Mouse (Mus musculus) lung, adult 18-20 months (tissue): ENCODE data around the gene Aggf1.
A peak's percentile ranks its signal among the peaks of the same experiment; 100 is the strongest.
"Not testable (repeated sequence)": the region's sequence is repeated elsewhere in the genome, so short reads cannot be mapped to it uniquely, and the experiment has no call there.

Experiments
- DNase-seq, 2 experiments: peaks; one replicate each; pipeline ENCODE4 v3.0.0; 2022; ENCODE audit warnings: mixed read lengths in 2 of 2

Gene Aggf1

DNA sequence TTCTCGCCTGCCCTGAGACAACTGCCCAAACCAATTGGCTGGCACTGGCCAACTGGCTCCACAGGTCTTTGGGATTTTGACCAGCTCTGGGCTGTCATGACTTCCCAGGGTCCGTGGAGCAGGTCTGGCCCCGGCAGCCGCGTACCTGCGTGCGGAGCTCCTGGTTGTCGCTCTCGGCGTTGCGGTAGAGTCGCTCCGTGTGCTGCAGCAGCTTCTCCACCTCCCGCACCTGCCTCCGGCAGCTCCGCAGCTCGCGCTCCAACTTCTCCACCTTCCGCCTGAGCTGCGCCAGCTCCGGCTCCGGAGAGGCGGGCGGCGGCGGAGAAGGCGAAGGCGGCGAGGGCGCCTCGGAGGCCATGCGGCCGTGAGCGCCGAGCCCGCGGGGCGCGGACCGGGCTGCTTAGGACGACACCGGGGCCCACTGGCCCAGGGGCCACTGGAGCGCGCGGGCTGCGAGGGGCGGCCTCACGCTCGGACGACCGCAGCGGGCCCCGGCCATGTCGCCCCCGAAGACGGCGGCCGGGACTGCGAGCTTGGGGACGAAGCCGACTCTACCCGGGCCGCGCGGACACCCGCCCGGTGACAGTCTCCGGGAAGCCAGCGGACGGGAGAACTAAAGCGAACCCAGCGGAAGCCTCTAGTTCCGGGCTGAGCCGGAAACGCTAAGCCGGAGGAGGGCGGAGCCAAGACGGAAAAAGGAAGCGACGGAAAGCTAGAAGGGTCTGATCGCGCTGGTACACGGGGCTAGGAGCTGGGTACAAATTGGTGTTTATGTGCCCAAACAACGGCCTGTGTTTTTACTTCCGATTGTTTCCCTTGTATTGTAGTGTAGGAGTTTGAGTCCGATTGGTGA is at the start of gene Aggf1:
TSS of gene Aggf1 (minus strand) at position 652 of the 853 bp plus-strand sequence.
- peak; percentile 92 to 93 for DNase-seq

DNA sequence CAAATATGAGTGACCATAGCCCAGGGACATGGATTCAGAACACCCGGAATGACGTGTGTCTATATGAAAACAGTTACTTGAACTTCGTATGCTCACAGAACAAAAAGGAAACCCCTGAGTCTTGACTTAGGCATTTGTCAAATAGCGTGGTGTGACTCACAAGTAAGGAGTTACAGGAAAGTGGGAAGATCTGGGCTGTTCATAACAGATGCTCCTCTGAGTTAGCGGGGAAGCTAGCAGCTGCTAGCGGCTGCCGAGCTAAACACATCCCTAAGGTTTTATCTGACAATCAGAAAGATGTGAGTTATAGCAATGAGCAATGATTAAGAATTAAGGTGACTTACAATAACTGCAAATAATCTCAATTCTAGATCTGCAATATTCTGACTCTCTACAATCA is 49.8 kb upstream of the Aggf1 start:
- DNase-seq, result no peak

DNA sequence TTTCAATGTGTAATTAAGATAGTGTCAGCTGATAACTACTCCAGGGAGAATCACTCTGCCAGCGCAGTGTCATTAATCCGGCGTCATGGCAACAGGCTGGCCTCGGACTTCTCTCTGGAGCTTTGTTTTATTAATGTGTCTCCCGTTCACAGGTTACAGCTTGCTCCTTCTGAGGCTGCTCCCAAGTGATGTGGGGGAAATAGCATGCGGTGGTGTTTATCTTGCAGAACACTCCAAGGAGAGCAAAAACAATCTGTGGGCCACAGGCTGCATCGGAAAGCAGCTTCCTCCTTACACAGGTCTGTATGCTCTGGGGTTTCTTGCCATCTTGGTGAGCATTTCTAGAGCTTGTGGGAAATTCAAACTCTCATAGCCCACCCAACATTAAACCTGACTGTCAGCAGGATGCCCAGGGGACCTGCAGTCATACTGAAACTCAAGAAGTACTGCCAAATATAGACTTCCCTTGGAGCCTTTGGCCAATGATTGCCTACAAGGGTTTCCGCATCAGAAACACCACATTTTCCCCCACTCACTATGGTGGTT is 44.1 kb upstream of the Aggf1 start:
- DNase-seq, result no peak

DNA sequence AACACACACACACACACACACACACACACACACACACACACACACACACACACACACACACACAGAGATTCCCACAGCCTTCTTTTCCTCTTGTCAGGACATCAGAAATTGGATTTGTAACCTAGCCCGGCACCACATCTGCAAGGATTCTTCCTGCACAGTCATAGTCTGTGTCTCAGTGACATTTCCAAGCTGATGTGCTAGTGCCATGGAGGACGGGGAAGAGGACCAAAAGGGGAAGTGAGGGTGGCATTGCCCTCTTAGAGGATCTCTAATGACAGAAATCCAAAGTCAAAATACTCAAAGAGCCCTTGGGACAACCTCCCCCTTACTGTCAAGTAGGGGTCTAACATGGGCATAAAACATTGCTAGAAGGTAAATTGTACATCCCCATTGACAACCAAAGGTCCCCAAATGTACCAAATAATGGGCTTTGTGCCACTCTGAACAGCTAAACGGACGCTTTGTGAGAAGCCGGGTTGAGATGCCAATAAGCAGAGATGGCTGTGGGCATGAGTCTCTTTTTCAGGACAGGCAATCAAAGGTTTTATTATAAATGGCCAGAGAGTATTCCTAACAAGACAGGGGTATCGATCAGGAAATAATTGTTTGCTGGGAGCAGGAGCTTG is 43.5 kb upstream of the Aggf1 start:
- DNase-seq, result no peak

DNA sequence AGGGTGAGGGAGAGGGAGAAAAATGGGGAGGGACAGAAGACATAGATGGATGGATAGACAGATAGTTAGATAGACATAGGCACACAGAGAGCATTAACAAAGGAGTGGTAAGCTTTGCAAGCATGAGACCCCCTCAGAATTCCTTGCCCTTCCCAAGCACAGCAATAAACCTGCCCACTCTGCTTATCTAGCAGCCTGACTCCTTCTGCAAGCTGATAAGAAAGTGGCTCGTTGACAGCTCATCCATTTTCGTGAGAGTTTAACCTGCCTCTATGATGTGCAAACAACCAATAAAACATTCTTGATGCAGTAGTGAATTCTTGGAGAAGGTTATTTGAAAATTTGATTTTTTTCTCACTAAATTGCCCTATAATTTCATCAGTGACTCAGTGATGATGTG is 37.1 kb upstream of the Aggf1 start:
- DNase-seq, result no peak

DNA sequence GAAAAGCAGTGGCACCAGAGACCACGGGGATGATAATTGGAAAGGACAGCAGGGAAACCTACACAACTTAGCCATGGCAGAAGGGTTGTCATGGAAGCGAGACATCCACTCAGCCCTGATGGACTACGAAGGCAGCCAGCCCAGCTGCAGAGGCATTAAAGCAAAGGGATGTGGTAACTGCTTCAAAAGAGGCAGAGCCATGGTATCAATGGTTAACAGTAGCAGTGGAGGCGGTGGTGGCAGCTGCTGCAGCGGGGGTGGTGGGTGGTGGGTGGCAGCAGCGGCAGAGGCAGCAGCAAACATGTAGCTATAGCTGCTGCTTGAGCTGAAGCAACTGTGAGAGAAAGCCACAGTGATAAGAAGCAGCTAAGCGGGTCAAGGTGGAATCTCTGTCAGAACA is 18.1 kb upstream of the Aggf1 start:
- DNase-seq, result no peak

DNA sequence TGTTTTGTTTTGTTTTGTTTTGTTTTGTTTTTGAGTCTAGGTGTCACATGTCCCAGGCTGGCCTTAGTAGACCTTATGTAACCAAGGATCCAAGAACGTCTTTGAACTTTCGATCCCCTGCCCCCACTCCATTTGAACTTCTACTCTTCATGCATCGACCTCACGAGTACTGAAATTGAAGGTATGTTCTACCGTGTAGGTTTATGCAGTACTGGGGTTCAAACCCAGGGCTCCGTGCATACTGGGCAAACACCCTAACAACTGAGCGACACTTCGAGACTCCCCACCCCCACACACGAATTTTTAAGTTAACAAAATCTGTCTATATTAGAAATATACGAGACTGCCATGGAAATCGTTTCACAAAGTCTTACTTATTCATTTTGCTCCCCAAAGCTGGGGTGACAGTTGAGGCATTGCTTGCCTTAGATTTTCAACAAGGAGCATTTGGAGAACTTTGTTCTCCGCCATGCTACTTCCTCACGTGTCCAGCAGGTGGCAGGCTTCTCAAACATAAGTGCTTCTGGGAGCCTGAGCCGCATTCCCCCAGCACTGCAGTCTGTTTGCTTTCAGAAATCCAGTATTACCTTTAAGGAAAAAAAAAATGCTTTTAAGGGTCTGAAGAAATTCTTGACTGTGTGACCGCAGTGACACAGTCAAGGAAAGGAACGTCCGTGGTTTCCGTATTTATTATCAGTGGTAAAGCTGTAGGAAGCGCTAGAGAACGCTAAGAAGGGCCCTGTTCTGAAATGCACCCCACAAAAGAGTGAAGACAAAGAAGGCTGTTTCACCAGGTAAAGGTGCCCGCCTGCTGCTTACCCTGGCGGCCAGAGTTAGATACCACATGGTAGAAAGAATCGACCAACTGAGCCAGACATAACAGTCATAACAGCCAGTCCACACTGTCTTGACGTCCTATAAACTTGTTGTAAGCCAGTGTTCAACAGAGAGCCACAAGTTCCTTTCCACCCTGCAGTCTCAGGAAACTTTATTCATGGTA is 15.0 kb upstream of the Aggf1 start:
- peak; percentile 67 to 69 for DNase-seq

DNA sequence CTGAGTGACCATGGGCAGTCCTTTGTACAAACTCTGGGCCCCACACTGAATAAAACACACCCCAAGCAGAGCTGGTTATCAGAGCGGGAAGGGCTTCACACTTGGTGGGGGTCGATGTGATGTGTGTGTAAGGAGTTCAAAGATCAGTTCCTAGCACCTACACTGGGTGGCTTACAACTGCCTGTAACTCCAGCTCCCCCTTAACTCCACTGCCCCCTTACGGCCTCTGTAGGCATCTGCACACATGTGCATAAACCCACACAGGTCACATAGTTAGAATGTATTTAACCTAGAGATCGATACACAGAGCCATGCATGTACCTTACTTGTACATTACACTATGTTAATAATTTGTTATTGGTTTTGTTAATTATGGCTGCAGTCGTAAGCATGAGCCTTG is 13.1 kb upstream of the Aggf1 start:
- no peak for DNase-seq

DNA sequence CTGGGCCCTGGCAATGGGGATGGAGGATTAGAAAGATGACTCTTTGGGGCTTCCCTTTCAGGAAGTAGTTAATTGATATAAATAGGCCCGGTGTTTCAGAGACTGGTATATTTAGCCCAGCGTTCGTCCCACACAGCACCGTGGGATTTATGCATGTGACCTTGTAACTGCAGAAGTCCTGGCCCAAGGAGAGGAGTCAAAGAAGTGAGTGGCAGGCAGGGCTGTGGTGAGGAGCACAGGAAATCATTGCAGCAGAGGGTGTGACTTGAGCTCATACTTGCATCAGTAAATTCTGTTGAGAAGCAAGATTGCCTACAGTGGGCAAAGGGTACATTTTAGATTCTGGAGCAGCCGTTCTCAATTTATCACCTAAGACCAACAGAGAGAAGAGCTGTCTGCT is 7.3 kb upstream of the Aggf1 start:
- DNase-seq, result no peak

DNA sequence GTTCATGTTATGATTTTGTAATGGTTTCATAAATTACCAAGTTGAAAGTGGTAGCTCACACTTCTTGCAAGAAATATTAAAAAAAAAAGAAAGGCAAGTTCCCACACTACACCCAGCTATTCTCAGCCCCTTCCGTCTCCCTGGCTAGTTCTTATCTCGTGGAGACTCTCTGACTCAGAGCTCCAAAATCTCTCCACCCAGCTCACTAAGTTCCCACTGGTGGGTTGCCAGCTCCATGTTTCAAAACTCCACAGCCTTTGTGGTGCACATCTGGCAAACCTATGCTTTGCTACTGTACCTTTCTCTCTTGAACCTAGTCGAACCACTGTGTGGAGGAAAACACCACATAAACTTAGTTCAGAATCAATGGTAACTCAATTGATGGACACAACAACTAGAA is 3.5 kb upstream of the Aggf1 start:
- DNase-seq, result peak; percentile 21 to 30

DNA sequence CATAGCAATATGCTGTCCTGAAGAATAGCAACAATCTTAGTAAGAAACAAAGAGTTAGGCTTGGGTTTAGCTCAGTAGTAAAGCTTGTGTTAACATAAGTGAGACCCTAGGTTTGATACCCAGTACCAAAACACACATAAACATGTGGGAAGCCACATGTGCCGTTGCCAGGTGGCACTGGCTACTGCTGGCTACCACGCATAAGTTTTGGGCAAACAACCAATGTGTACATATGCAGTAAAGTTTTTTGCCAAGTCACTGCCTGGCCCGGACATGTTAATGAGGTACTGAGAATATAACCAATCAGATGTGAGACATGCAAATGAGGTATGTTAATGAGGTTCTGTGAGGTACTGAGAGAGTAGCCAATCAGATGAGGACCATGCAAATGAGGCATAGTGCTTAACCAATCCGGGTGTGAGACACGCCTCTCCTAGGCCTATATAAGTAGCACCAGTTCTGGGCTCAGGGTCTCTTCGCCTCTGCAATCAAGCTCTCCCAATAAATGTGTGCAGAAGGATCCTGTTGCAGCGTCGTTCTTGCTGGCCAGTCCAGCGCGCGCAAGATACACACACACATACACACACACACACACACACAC is 1.6 kb upstream of the Aggf1 start:
- not testable (repeated sequence) for DNase-seq

DNA sequence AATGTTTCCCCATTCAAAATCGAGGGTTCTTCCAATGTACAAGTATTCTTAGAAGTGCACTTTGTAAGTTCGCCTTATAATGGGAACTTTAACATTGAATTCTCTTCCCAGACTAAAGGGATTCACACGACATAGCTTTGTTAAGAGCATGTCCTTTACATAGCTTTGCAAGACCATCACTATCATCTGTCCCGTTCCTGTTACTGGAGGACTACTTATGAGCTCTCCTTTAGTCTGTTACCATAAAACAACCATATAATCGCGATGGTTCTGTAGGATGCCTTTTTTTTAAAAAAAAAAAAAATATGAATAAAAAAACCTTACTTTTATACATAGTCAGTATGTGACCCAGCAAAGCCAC is 382 bp upstream of the Aggf1 start:
- no peak for DNase-seq

DNA sequence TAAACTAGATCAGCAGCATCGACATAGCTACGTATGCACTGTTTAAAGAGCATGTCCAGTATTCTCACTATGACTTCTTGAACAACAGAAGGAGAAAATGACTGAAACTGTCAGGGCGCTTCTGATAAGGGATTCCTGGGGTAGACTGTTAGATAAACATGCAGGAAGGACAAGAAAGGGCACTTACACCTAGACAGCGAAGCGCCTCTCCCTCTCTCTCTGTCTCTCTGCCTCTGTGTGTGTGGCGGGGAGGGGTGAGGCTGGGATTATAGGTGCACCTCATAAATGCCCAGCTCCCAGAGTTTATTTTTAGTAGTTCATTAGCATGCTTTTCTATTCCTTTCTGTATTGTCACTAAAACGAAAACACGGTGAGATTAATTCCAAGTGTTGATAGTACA is 8.8 kb downstream of the Aggf1 start:
- DNase-seq, result no peak

DNA sequence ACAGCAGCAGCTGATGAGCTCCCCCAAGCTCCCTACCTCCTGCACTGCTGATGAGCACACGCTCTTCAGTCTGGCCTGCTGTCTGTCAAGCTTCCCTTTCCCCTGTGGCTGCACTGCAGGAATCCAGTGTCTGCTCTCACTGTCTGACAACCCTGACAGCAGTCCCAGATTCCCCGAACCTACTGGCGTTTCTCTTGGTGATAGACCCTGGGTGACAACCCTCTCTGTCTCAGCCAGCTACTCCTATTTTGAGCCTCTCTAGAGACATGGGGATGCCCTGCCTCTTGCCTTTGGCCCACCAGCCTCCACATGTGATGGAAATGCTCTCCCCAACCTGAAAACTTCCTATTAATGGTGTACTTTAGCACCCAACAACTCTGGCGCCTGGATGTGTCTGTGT is 11.7 kb downstream of the Aggf1 start:
- DNase-seq, result no peak

DNA sequence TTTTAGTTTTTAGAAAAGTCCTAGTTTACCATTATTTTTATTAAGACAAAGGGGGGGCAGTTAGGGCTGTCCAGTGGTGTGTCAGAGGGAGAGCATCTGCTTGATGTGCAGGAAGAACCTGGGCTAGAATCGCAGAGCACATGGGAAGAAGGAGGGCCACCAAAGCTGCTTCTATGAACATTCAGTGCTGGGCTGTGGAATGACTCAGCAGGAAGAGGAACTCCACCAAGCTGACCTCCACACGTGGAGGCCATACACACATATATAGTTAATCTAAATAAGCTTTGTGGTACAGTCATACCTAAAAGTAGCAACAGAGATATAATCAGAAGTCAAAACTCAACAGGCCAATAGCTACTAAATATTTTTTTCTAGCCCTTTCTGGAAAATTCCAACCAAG is 16.9 kb downstream of the Aggf1 start:
- no peak for DNase-seq

DNA sequence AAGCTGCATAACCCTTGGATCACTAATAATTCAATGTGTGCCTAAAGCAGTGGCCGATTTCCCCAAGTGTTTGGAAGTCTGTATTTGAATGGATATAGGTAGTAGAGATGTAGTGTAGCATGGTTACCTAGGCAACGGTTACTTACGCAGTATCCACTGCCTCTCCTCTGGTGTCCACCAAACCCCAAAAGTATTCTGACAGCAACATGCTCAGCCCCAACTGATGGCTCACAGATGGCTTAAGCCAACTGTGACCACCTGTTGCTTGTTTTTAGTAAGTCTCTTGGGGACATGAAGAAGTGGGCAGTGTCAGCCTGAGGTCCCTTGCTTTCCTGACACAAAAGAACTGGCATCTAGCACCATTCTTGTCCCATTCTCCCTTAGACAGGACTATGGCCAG is 26.7 kb downstream of the Aggf1 start:
- no peak for DNase-seq

DNA sequence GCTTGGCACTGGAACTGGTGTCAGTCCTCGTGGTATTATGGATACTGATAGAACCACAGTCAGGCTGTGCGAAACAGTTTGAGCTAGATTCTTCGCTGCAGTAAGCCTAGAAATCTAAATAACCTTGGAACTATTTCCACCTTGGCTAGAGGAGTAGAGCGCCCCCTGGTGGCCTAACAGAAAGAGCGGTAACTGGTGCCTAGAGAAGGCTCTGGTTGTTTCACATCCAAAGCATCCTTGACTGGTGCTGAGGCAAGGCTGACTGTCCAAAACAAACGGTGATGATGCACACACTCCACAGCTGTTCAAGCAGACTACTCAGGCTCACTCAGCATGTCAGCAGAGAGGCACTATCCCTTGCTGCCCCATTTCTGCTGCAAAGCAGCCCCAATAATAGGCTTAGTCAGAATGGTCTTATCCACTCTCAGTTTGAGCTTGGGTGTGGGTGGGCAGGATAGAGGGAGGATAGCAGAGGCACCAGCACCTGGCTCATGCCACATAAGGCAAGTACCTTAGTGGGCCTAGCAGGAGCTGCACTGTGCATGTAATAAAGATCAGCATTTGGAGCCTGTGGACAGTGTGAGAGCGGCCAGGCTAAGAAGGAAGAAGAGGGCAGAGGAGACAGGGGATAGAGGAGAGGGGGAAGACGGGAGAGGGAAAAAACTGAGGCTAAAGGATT is 28.0 kb downstream of the Aggf1 start:
- peak; percentile 33 to 52 for DNase-seq

DNA sequence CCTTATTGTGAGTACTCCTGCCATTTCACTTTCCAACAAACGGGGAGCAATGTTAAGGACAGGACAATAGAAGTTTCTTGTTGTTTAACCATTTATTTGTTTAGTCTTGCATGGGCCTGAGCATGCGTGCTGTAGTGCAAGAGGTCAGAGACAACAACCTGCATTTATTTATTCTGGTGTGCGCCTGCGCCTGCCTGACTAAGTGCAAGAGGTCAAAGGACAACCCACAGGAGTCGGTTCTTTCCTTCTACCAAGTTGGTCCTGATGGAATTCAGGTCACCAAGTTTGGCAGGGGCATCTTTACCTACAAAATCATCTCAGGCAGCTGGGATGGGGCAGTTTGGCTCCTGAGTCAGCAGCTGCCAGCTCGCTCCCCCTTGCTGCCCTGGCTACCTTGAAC is 29.3 kb downstream of the Aggf1 start:
- DNase-seq, result no peak

DNA sequence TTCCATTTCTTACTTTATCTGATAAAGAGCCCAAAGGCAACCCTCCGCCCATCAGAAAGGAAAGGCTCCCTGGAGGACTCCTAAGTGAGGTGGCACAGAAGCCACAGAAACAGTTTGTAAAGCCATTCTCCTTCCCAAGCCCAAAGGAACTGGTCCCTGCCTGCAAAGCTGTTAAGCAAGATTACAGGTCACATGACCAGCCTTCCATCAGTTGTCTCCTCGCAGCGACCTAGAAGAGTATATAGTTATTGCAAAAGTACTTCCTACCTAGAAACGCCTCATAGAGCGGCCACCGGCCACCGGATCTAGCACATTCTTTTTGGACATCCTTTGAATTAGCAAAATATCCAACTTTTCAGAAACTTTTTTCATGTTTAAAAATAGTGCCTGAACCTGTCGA is 31.7 kb downstream of the Aggf1 start:
- peak in 1 of 2 experiments; percentile 19 for DNase-seq

DNA sequence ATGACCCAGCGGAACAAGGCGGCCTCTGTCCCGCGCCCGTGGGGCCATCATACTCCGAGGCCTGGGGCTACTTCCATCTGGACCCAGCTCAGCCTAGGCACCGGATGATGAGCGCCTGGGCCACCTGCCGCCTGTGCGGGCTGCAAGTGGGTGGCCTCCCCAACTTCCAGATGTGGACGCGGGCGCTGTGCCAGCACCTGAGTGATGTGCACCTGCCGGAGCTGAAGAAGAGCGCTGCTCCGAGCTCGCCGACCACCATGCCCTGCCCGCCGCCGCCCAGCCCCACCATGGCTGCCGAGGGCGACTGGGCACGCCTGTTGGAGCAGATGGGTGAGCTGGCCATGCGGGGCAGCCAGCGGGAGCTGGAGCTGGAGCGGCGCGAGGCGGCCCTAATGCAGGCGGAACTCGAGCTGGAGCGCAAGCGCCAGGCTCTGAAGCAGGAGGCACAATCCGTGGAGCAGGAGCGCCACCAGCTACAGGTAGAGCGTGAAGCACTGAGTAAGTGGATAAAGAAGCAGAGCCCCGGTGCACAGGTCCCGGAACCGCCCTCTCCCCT is 39.0 kb downstream of the Aggf1 start:
- no peak for DNase-seq

DNA sequence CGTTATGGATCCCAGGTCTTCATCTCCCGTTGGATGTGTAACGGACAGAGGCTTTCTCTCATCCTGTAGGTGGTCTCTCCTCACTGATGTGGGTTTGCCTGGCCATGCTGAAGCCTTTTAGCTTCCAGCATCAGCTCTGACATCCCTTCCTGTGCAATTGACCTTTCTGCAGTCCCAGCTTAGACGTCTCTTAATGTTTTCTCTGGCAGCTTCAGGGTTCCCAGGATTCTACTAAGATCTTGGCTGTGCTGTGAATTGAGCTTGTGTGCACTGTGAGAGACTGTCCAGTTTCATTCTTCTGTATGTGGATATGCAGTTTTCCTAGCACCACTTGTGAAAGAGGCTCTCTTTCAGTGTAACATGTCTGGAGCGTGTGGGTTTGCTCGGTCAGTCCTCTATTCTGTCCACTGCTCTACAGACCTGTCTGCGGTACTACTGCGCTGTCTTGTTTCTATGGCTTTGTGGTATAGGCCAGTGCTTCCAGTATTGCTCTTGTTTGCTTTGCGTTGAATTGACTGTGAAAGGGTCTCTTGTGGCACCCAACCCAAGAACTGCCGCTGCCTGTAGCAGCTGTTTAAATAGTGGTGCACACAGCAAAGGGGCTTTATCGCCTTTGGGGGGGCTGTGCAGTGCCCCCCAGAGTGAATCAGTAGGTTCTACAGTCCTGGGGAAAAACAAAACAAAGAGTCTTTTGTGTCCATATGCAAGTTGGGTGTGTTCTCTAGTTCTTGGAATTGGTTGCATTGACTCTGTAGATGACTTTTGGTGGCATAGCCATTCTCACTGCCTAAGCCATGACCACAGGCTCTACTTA is 42.9 kb downstream of the Aggf1 start:
- no peak for DNase-seq
